Mouse (Mus musculus) MEL (cell line): Measurements from ENCODE around the gene Rhbdl1.

ENCODE experiments used
- CHD1 ChIP-seq: IDR thresholded peaks from 2 replicates; pipeline ENCODE4 v1.6.1; 2012; ENCODE audit warnings: low read depth, mild to moderate bottlenecking, inconsistent platforms, low read length, improper control_type of control experiment
- CTCF ChIP-seq, 3 experiments: IDR thresholded peaks in 2 of 3; conservative IDR thresholded peaks in 1 of 3; 2 replicates each; pipeline ENCODE4 v1.5.1; 2011 to 2012; ENCODE audit warnings: low read length in 3 of 3, low read depth in 2 of 3, mild to moderate bottlenecking in 2 of 3, improper control_type of control experiment in 1 of 3, inconsistent platforms in 1 of 3, mixed read lengths in 1 of 3, moderate library complexity in 1 of 3; ENCODE audit not compliant: control insufficient read depth in 1 of 3, insufficient read depth in 1 of 3, poor library complexity in 1 of 3, severe bottlenecking in 1 of 3
- EP300 ChIP-seq, 2 experiments: IDR thresholded peaks; 2 replicates each; pipeline ENCODE4 v1.6.1; 2011; ENCODE audit warnings: improper control_type of control experiment in 2 of 2, low read length in 2 of 2, low read depth in 1 of 2, mild to moderate bottlenecking in 1 of 2
- MEF2A ChIP-seq: IDR thresholded peaks from 2 replicates; pipeline ENCODE4 v1.6.1; 2014; ENCODE audit warnings: low read depth, mild to moderate bottlenecking, inconsistent platforms, low read length, improper control_type of control experiment; ENCODE audit not compliant: poor library complexity, insufficient replicate concordance, severe bottlenecking; ENCODE audit errors: extremely low read depth
- POLR2A ChIP-seq, 2 experiments: IDR thresholded peaks; 2 replicates each; pipeline ENCODE4 v1.6.1; 2011 to 2012; ENCODE audit warnings: low read length in 2 of 2, mild to moderate bottlenecking in 2 of 2, control low read depth in 1 of 2, improper control_type of control experiment in 1 of 2, low read depth in 1 of 2, moderate library complexity in 1 of 2; ENCODE audit not compliant: control insufficient read depth in 1 of 2, insufficient read depth in 1 of 2, poor library complexity in 1 of 2
- POLR2AphosphoS2 ChIP-seq: IDR thresholded peaks from 2 replicates; pipeline ENCODE4 v1.6.1; 2011; ENCODE audit warnings: low read length, improper control_type of control experiment
- USF1 ChIP-seq: IDR thresholded peaks from 2 replicates; pipeline ENCODE4 v1.6.1; 2014; ENCODE audit warnings: low read depth, mild to moderate bottlenecking, inconsistent platforms, low read length, improper control_type of control experiment, moderate library complexity
- USF2 ChIP-seq, 2 experiments: IDR thresholded peaks; 2 replicates each; pipeline ENCODE4 v1.6.1; 2011 to 2012; ENCODE audit warnings: improper control_type of control experiment in 2 of 2, low read length in 2 of 2, borderline replicate concordance in 1 of 2, inconsistent platforms in 1 of 2, low read depth in 1 of 2, mild to moderate bottlenecking in 1 of 2; ENCODE audit not compliant: insufficient read depth in 1 of 2
- ZC3H11A ChIP-seq: IDR thresholded peaks from 2 replicates; pipeline ENCODE4 v1.6.1; 2012; ENCODE audit warnings: low read depth, mild to moderate bottlenecking, inconsistent platforms, low read length, improper control_type of control experiment
- ZKSCAN1 ChIP-seq: IDR thresholded peaks from 2 replicates; pipeline ENCODE4 v1.6.1; 2012; ENCODE audit warnings: low read depth, mild to moderate bottlenecking, inconsistent platforms, low read length, improper control_type of control experiment, moderate library complexity
- ZNF384 ChIP-seq: IDR thresholded peaks from 2 replicates; pipeline ENCODE4 v1.6.1; 2012; ENCODE audit warnings: low read depth, mild to moderate bottlenecking, inconsistent platforms, low read length, improper control_type of control experiment

DNA sequence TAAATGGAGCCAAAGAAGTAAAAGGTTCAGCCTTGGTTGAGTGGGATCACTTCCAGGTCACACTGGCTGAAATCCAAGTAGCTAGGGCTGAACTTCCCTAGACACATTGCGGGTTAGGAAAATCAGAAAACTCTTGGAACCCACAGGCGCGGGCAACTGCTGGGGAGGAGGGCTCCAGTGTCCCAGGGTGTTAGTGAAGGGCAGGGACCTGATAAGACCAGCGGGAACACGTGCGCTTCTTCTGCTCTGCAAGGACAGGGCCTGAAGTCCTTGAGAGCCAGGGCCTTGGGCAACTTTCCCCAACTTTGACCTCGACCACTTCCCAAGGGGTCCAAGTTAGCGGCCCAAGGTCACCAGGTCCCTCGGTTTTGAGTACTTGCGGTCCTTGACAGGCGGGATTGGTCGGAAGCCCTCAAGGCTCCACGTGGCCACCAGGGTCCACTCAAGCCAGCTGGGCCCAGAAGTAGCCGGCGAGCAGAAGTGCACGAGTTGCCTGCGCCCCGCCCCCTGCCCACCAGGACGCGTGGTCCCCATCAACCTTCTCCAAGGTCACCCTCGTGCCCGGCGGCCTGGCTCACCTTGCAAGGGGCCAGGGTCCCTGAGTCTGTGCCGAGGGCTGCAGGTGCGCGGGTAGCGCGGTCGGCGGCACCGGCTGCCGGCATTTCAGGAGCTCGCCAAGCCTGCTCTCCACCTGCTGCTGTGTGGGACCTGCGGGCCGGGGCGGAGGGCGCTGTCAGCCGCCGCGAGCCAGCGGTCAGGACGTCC is 30.9 kb upstream of the Rhbdl1 start:
- 0 out of 2 replicates have a peak, but pooled peaks have one; percentile 30 for TF ChIP-seq CHD1
- TF ChIP-seq POLR2A (IDR thresholded peaks at IDR 0.05; ENCODE audit: control insufficient read depth in 1 of 2, insufficient read depth in 1 of 2, low read depth in 1 of 2, low read length in 2 of 2, poor library complexity in 1 of 2), result no peak; a peak in 1 of 4 replicates
- peak; percentile 38; the same call in 1 of the 2 replicates for TF ChIP-seq USF1
- no peak for TF ChIP-seq ZNF384
- no peak; the same call in 1 of the 2 replicates for TF ChIP-seq POLR2AphosphoS2
- no peak for TF ChIP-seq ZC3H11A
- TF ChIP-seq MEF2A, result no peak
- TF ChIP-seq ZKSCAN1, result no peak
- no peak for TF ChIP-seq USF2 (IDR thresholded peaks at IDR 0.05; ENCODE audit: borderline replicate concordance in 1 of 2, insufficient read depth in 1 of 2, low read depth in 1 of 2, low read length in 2 of 2)
- TF ChIP-seq EP300 (IDR thresholded peaks at IDR 0.05; ENCODE audit: low read depth in 1 of 2, low read length in 2 of 2), result no peak
- no peak for TF ChIP-seq CTCF (IDR thresholded peaks at IDR 0.05 in 2 of 3, conservative IDR thresholded peaks at IDR 0.05 in 1 of 3; ENCODE audit: control insufficient read depth in 1 of 3, insufficient read depth in 1 of 3, low read depth in 2 of 3, low read length in 3 of 3, poor library complexity in 1 of 3, severe bottlenecking in 1 of 3)
